Mouse (Mus musculus): Measurements from ENCODE around the gene Rasl10a. TPM values are rescaled to one million over a fixed set of nuclear protein-coding genes. Genes with fewer than 3 reads are reported as not detected.

Rasl10a gene
- total RNA-seq (2021): 10 to 100 TPM; 78.2 to 86.3 TPM
- long read RNA-seq, experiment 1, transcript Rasl10a-201 (3 exons, 1,110 nt): major isoform, 87 of 145 reads
- long read RNA-seq, experiment 1, partial matches to known transcripts: 41 of 145 reads
- long read RNA-seq, experiment 1, other reads (novel, unspliced or antisense): 17 of 145 reads
- long read RNA-seq, experiment 2, transcript Rasl10a-201 (3 exons, 1,110 nt): major isoform, 69 of 128 reads
- long read RNA-seq, experiment 2, partial matches to known transcripts: 26 of 128 reads
- long read RNA-seq, experiment 2, other reads (novel, unspliced or antisense): 33 of 128 reads

DNA sequence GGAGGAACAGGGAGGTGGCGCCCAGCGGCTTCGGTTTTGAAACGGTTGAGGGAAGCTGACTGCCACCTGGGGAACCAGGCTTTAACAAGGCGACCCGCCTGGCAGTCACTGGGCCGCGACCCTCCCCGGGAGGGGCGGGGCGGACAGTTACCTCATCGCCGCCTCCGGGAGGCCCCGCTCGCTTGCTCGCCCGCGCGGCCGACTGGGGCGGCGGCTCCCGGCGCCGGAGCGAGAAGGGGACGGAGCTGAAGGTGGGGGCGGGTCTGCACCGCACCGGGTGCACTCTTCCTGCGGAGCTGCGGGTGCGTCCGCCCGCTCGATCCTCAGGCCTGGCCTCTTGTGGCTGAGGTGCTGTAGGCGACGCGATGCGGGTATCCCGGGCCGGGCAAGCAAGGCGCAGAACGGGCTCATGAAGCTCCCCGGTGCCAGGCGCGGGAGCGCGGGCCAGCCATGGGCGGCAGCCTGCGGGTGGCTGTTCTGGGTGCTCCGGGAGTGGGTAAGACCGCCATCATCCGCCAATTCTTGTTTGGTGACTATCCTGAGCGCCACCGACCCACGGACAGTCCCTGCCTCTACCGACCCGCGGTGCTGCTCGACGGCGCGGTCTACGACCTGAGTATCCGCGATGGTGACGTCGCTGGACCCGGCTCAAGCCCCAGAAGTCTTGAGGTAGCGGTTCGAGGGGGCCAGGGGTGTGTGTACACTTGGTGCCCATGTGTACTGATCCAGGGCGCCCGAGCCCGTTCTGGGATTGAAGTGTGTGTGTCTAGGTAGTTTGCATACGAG lies at the start of gene Rasl10a:
Gene Rasl10a, plus strand, starts transcription at position 273 of the 786 bp plus-strand sequence.
- peak; percentile 44 to 64 for DNase-seq (ENCODE audit: low spot score in 2 of 2)

DNA sequence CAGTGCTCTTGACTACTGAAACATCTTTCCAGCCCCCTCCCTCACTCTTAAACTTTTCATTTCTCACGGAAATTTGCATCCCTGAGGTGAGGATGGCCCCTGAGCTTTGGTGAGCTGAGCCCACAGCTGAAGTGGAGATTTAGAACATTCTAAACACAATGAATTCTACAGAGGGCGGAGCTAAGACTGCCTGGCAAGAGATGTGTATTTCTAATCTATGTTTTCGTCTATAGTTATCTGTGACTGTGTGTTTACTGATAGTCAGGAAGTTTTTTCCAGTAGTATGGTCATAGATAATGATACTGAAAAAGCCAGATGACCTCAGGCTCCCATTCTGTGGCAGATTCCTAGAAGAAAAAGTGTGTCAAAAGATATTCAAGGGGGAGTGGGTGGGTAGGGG lies 49.1 kb upstream of the Rasl10a start:
- DNase-seq (ENCODE audit: low spot score in 2 of 2): no peak

DNA sequence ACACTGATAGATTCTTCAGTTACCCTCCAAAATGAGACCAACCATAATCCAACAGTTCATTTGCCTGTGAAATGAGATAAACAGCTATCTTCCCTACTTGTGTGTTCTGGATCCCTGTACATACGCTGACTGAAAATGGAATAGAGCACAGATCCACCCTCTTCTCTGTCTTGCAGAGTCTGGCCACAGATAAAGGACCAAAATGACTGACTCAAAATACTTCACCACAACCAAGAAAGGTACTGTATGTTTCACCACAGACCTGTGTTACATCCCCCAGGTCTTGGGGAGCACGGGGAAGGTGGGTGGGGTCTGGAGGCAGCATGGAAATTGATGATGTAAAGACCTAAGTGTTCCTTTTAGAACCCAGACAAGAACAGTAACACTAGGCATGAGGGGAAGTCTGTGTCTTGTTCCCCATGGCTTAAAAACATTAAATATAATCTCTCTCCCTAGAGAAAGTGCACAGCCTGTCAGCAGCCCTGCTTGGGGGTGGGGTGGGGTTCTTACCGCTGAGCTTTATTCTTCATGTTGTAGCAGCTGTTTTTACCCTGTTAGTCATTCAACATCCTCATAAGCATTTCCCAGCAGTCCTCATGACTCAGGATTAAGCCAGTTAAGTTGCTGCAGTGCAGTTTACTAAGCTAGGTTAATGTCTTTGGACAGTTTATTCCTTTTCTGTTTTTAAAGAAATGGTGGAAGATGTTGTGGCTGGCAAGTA lies 48.4 kb upstream of the Rasl10a start:
- DNase-seq (ENCODE audit: low spot score in 2 of 2): peak; percentile 26 to 38

DNA sequence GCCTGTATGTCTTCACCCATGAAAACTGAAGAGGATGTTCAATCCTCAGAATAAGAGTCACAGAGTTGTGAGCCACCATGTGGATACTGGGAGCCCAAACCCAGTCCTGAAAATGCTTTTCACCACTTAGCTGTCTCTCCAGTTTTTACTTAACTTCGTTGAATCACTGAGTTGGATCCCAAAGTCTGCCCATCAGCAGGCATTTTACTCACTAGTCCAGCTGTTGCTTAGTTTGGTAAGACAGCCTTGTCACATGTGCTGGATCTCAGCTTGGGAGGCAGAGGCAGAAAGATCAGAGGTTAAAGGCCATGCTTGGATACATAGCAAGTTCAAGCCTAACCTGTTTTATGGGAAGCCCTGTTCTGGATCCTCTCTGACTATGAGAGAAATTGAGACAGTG lies 47.7 kb upstream of the Rasl10a start:
- no peak for DNase-seq (ENCODE audit: low spot score in 2 of 2)

DNA sequence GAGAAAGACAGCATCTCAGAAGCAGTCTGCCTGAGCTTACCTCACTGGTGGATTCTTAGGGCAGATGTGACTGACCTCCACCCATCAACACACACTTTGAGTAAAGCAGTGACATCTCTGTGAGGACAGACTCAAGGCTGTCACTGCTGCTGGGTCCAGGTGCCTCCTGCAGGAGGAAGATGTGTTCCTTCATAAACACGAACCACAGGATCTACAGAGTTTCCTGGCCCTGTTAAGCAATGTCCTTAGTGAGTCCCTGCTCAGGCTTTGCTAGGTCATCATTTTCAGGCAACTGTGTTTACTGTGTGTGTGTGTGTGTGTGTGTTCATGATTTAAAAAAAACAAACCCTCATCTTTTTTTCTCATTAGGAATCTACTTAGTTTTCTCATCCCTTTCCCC lies 46.4 kb upstream of the Rasl10a start:
- no peak for DNase-seq (ENCODE audit: low spot score in 2 of 2)

DNA sequence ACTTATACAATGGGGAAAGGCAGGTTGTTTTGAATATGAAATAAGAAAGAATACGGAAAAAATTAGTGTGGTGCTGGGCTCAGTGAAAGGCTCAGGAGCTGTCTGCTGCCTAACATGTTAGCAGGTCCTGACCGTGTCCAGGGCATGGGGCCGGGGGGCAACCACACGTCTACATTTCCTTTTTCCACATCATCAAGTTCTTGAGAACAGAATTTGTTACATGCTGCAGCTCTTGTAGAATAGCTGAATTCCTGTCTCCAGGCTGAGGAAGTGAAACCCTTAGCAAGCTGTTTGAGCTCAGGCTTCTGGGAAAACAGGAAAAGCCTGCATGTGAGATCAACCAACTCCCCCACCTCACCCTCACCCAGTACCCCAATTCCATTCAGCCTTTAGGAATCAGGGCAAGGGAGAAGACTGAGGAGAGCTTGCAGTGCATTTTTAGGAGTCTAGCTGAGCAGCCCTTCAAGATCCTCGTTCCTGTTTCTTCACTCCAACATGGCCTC lies 45.7 kb upstream of the Rasl10a start:
- no peak for DNase-seq (ENCODE audit: low spot score in 2 of 2)

DNA sequence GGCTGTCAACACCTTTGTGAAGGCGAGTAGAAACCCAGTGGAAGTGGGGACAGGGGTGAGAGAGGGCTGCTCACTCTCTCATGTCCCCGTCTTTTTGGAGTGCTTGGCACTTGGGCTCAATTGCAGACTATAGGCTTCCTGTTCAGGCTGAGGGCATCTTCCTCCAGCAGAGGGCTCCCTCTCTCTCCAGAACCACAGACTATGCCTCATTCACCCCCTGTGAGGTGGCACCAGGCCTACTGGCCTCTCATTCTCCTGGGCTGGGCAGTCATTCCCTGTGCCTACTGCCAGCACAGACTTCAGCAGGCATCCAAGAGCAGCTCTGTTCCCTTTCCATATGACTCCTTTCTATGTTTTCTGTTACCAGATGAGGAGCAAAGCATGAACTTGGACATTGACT lies 42.2 kb upstream of the Rasl10a start:
- peak; percentile 78 to 79 for DNase-seq (ENCODE audit: low spot score in 2 of 2)

DNA sequence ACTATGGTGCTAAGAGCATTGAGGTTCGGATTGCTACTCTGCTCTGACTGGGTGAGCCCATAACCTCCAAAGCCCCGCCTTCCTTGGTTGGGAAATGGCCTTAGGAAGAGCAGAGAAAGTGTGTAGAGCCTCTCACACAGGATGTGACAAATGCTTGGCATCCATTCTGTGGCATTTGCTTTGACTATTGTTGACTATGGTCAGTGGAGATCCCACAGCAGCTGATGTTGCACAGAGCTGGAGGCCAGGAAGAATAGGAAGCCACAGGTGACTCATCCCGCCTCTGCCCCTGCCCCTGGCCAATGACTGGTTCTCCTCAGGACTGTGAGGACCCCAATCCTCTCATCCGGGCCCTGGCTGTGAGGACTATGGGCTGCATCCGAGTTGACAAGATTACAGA lies 41.6 kb upstream of the Rasl10a start:
- DNase-seq (ENCODE audit: low spot score in 2 of 2): no peak

DNA sequence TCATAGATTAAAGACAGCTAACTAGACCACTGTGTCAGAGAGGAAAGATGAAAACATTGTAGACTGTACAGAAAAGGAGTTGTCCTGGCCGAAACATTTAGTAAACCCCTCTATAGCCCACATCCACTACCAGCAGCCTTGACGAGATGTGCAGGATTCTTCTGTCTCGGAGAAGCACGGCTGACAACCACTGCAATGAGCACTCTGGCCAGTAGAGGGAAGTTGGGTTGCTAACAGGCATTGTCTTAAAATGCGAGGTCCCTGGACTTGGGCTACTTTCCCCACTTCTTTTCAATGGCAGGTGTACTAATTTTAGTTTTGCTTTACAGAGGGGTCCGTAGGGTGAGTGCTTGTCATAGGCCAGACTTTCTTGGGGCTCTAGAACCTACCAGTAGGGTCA lies 40.4 kb upstream of the Rasl10a start:
- DNase-seq (ENCODE audit: low spot score in 2 of 2): peak; percentile 38 to 52

DNA sequence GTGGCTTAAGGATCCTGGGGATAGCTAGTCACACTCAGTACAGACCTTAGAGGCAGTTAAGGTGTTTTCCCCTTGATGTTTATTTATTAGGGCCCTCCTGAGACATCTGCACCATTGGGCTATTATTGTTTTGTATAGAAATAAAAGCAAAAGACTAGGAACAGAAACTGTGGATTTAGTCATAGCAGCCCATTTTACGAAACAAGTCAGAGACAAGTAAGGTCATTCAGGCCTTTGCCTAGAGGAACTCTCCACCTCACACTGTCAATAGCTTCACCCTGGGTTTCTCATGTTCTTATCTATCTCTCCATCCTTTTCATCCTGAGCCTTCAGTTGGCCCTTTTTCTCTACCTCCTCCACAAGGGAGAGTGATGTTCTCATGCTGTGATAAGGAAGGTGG lies 32.8 kb upstream of the Rasl10a start:
- DNase-seq (ENCODE audit: low spot score in 2 of 2): no peak

DNA sequence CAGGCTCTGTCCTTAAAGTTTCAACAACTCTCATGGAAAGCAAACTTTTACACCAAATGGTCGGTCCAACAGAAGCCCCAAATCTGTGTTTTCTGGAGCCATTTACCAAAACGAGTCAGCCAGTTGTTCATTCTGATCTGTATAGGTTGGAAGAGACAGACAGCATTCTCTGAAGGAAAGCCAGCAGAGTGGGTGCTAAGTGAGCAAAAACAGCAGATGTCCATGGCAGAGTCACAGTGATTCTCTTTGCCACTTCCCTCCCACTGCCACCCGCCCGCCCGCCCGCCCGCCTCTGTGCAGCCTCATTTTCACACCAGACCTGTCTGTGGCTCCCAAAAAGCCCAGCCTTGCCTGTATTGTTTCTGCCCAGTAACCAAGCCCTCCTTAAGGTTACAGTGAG lies 29.7 kb upstream of the Rasl10a start:
- peak; percentile 51 to 71 for DNase-seq (ENCODE audit: low spot score in 2 of 2)

DNA sequence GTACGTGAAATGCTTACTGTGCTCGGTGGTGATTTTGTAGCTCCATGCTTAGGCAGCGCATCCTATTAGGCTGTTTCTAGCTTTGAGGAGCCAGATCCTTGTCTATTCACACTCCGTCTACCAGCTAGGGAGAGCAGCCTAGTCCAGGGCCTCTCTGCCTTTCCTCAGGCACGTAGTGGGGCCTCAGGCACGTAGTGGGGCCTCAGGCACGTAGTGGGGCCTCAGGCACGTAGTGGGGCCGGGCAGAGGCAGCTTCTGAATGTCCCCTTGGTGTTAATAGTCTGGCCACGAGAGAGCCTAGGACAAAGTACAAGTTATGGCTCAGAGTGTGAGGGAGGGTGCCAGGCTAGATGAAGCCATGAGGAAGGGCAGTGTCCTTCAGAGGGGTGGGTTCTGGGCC lies 25.2 kb upstream of the Rasl10a start:
- DNase-seq (ENCODE audit: low spot score in 2 of 2): no peak

DNA sequence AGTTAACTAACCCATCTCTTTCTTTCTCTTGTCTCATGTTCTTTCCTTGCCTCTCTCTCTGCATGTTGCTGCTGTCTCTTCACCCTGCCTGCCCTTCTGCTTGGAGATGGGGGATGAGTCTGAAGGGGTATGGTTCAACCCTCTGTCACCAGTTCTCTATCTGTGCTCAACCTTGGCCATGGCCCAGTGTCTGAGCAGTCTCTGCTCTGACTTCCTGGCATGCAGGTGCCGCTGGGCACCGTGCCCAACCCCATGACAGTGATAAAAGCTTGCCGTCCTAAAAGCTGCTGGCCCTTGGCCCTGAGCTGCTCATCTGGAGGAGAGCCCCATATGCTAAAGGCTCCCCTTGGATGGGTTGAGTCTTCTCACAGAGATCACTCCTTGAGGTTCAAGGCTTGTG lies 24.8 kb upstream of the Rasl10a start:
- DNase-seq (ENCODE audit: low spot score in 2 of 2): no peak

DNA sequence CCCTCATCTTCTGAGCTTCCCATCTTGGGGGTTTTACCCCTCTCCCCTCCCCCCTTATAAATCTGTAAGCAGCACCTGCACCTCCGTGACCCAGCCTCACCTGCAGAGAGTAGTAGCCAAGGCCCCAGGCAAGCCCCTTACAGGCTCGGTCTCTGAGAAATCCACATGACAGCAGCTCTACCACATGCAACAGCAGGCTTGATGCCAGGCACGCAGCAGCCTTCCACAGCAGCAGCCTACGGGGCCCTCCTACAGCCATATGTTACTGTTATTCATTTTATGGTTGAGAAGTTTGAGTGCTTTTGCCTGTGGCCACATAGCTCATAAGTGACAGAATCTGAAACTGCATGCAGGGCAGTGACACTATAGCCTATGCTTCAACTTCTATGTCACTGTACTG lies 22.5 kb upstream of the Rasl10a start:
- peak; percentile 77 to 88 for DNase-seq (ENCODE audit: low spot score in 2 of 2)

DNA sequence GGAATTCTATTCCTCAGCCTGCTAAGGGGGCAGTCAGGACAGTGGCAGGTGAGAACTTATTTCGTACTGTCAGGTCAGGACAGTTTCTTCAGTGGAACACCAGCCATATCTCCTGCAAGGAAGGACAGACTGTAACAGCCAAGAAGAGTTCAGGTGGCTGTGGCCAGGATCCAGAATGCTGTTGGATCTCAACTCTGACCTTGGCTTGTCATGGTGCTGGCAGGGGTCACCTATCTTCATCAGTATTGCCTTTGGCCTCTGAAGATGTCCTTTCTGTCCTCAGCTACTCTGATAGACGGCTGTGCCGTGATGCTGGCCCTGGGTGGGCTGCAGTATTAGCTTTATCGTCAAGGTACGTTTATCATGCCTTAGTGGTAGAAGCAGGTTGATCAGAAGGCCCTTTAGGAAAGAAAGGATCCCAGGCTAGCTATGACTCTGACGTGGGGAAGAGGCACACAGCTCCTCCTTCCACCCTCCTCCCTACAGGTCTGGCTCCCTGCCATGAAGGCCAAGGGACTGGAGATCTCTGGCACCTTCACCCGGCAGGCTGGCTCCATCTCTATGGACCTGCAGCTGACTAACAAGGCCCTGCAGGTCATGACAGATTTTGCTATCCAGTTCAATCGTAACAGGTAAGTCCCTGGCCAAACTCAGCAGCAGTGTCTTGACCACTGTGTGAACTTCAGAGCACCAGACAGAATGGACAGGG lies 20.6 kb upstream of the Rasl10a start:
- no peak for DNase-seq (ENCODE audit: low spot score in 2 of 2)

DNA sequence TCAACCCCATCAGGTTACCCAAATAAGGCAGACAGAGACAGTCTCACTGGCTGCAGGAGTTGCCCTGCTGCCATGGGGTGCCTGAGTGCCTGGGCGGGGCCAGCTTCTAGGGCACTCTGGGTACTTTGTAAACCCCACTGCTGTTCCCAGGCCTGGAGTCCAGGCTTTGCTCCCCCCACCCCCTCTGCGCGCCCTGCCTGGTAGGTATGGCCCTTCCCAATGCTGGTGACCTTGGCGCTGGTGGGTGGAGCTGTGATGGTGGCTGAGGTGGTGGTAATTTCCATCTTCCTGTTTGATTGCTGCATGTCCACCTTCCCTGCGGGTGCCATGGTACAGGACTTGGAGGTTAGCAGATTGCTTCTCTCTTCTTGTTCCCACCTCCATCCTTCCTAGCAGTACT lies 17.3 kb upstream of the Rasl10a start:
- no peak for DNase-seq (ENCODE audit: low spot score in 2 of 2)

DNA sequence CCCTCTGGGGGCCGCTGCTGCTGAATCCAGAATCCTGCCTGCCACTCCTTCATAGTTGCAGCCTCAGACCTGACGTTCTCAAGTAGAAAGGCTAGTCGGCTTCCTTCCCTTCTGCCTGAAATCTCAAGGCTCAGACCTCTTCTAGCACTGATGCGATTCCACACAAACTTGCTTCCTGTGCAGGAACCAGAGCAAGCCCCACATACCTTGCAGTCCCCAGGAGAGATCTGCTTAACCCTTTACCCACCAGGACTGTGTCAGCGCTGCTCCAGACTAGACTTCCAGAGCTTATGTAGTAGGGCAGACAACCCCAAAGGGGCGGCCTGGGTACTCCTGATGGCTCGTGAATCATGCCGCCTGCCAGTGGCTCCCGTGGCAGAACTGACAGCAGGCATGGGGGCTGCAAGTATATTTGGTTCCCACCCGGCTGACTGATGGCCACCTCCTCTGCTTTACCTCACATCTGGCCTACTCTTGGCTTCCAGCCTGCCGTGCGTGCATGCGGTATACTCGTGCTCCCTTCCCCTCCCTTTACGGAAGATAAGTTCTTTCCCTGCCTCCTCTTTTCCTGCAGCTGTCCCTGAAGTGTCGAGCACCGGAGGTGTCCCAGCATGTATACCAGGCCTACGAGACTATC lies 16.7 kb upstream of the Rasl10a start:
- peak; percentile 70 to 82 for DNase-seq (ENCODE audit: low spot score in 2 of 2)

DNA sequence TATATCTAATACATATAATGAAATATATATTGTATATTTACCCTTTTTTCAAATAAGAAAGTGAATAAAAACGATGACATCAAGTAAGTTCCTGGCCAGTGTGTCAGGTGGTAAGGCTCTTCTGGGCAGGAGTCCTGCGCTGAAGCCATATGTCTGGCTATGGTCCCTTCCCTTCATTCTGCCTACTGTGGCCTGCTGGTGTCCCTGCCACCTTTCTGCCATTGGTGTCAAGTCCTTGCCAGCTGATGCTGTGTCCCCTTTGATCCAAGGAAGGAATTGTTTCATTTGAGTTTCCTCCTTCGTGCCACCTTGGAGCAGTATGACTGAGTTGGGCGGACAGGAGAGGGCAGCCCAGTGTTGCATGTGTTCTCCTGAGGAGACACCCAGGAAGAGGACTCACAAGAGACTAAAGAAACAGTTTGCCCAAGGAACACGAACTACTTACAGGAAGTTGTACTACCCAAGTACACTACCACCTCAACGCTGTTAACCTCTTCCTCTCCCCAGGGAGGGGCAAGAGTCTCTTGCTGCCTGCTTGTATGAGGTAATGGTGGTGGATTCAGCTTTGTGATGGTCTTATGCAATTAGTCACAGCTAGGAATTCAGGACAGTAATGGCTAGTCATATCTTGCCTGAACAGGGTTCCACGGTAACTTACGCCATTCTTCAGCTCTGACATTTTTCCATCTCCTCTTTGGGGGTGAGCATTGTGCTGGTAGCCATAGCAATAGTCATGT lies 15.1 kb upstream of the Rasl10a start:
- no peak for DNase-seq (ENCODE audit: low spot score in 2 of 2)

DNA sequence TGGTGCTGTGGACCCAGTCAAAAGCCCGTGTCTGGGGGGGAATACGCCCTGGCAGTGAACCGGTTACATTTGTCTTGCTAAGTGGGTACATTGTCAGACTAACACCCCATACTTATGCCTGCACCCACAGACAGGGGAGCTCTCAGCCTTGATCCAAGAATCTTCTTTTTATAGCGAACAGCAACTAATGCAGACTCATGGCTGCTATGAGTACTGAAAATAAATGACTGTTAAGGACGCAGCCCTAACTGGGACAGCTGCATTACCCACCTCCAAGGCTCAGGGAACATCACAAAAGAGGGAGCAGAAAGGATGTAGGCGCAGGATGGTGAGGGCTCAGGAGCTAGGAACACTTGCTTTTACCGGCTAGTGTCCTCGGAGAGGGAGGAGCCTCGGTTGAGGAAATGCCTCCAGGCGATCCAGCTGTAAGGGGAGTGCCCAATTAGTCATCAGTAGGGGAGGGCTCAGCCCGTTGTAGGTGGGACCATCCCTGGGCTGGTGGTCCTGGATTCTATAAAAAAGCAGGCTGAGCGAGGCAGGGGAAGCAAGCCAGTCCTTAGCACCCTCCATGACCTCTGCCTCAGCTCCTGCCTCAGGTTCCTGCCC lies 11.5 kb upstream of the Rasl10a start:
- DNase-seq (ENCODE audit: low spot score in 2 of 2): peak; percentile 53 to 55

DNA sequence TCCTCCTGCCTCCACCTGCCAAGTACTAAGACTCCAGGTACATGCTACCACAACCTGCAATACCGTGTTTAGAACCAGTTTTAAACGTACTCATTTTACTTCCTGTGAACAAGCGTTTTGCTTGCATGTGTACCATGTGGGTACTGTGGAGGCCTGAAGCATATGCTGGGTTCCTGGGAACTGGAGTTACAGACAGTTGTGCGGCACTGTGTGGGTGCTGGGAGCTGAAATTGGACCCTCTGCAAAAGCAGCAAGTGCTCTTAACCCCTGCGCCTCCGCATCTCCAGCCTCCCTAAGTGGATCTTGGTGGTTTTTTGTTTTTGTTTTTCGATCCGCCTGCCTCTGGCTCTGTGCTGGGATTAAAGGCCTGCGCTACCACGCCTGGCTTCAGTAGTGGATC lies 6.3 kb upstream of the Rasl10a start:
- no peak for DNase-seq (ENCODE audit: low spot score in 2 of 2)
